Mouse (Mus musculus) MEL (cell line): Measurements from ENCODE around the gene Skor1. TPM values are rescaled to one million over a fixed set of nuclear protein-coding genes. Genes with fewer than 3 reads are reported as not detected.

ENCODE experiments used
- DNase-seq: peaks from one replicate; pipeline ENCODE4 v3.0.0; 2011; ENCODE audit warnings: low read depth, low spot score
- H3K27ac ChIP-seq: 2 replicates; pipeline ENCODE4 v1.5.1; 2012; ENCODE audit warnings: low read depth, mild to moderate bottlenecking, control low read depth, low read length, moderate library complexity; ENCODE audit not compliant: control insufficient read depth
- H3K27me3 ChIP-seq, 2 experiments: fragments of 150-350 bp in 1 of 2; sonication (generic) in 1 of 2; 2 replicates each; pipeline ENCODE4 v1.6.1; 2012; ENCODE audit warnings: low read length in 2 of 2, mild to moderate bottlenecking in 2 of 2, improper control_type of control experiment in 1 of 2, moderate library complexity in 1 of 2; ENCODE audit not compliant: insufficient read depth in 2 of 2, control insufficient read depth in 1 of 2
- H3K36me3 ChIP-seq, 2 experiments: 2 replicates each; pipeline ENCODE4 v1.6.1; 2012 to 2014; ENCODE audit warnings: low read length in 2 of 2, improper control_type of control experiment in 1 of 2, inconsistent platforms in 1 of 2, mild to moderate bottlenecking in 1 of 2; ENCODE audit not compliant: insufficient read depth in 2 of 2, control insufficient read depth in 1 of 2
- H3K4me1 ChIP-seq, 2 experiments: fragments of 150-350 bp in 1 of 2; sonication (generic) in 1 of 2; 2 replicates each; pipeline ENCODE4 v1.6.1; 2012; ENCODE audit warnings: low read length in 2 of 2, improper control_type of control experiment in 1 of 2, mild to moderate bottlenecking in 1 of 2; ENCODE audit not compliant: insufficient read depth in 2 of 2, control insufficient read depth in 1 of 2
- H3K4me3 ChIP-seq, 2 experiments: fragments of 150-350 bp in 1 of 2; sonication (generic) in 1 of 2; 2 replicates each; pipeline ENCODE4 v1.5.1; 2012; ENCODE audit warnings: low read depth in 2 of 2, low read length in 2 of 2, mild to moderate bottlenecking in 2 of 2, moderate library complexity in 2 of 2, control low read depth in 1 of 2, improper control_type of control experiment in 1 of 2; ENCODE audit not compliant: control insufficient read depth in 1 of 2, insufficient read depth in 1 of 2
- H3K79me2 ChIP-seq: 2 replicates; pipeline ENCODE4 v1.6.1; 2012; ENCODE audit warnings: mild to moderate bottlenecking, low read length, moderate library complexity; ENCODE audit not compliant: control insufficient read depth, poor library complexity, insufficient read depth
- H3K9ac ChIP-seq: 2 replicates; pipeline ENCODE4 v1.6.1; 2012; ENCODE audit warnings: low read depth, mild to moderate bottlenecking, control low read depth, low read length, moderate library complexity; ENCODE audit not compliant: control insufficient read depth, poor library complexity, severe bottlenecking
- H3K9me3 ChIP-seq: fragments of 150-350 bp; sonication (generic); replicated peaks from 2 replicates; pipeline ENCODE4 v1.6.1; 2012; ENCODE audit warnings: mild to moderate bottlenecking, low read length, improper control_type of control experiment, moderate library complexity; ENCODE audit not compliant: insufficient read depth
- BHLHE40 ChIP-seq: IDR thresholded peaks from 2 replicates; pipeline ENCODE4 v1.6.1; 2012; ENCODE audit warnings: low read depth, mild to moderate bottlenecking, inconsistent platforms, low read length, improper control_type of control experiment, borderline replicate concordance
- CTCF ChIP-seq, 3 experiments: IDR thresholded peaks in 2 of 3; conservative IDR thresholded peaks in 1 of 3; 2 replicates each; pipeline ENCODE4 v1.5.1; 2011 to 2012; ENCODE audit warnings: low read length in 3 of 3, low read depth in 2 of 3, mild to moderate bottlenecking in 2 of 3, improper control_type of control experiment in 1 of 3, inconsistent platforms in 1 of 3, mixed read lengths in 1 of 3, moderate library complexity in 1 of 3; ENCODE audit not compliant: control insufficient read depth in 1 of 3, insufficient read depth in 1 of 3, poor library complexity in 1 of 3, severe bottlenecking in 1 of 3
- EP300 ChIP-seq, 2 experiments: IDR thresholded peaks; 2 replicates each; pipeline ENCODE4 v1.6.1; 2011; ENCODE audit warnings: improper control_type of control experiment in 2 of 2, low read length in 2 of 2, low read depth in 1 of 2, mild to moderate bottlenecking in 1 of 2
- ETS1 ChIP-seq: IDR thresholded peaks from 2 replicates; pipeline ENCODE4 v1.6.1; 2012; ENCODE audit warnings: low read depth, mild to moderate bottlenecking, inconsistent platforms, low read length, improper control_type of control experiment, moderate library complexity
- JUND ChIP-seq: IDR thresholded peaks from 2 replicates; pipeline ENCODE4 v1.6.1; 2011; ENCODE audit warnings: low read depth, mild to moderate bottlenecking, improper control_type of control experiment, low read length
- MAFK ChIP-seq: IDR thresholded peaks from 2 replicates; pipeline ENCODE4 v1.6.1; 2011; ENCODE audit warnings: low read depth, mild to moderate bottlenecking, low read length, improper control_type of control experiment, borderline replicate concordance
- MAZ ChIP-seq: IDR thresholded peaks from 2 replicates; pipeline ENCODE4 v1.6.1; 2012; ENCODE audit warnings: low read depth, mild to moderate bottlenecking, inconsistent platforms, low read length, improper control_type of control experiment
- MEF2A ChIP-seq: IDR thresholded peaks from 2 replicates; pipeline ENCODE4 v1.6.1; 2014; ENCODE audit warnings: low read depth, mild to moderate bottlenecking, inconsistent platforms, low read length, improper control_type of control experiment; ENCODE audit not compliant: poor library complexity, insufficient replicate concordance, severe bottlenecking; ENCODE audit errors: extremely low read depth
- MXI1 ChIP-seq: IDR thresholded peaks from 2 replicates; pipeline ENCODE4 v1.6.1; 2011; ENCODE audit warnings: mild to moderate bottlenecking, low read depth, low read length, improper control_type of control experiment
- MYB ChIP-seq: IDR thresholded peaks from 2 replicates; pipeline ENCODE4 v1.6.1; 2011; ENCODE audit warnings: mild to moderate bottlenecking, low read depth, low read length, improper control_type of control experiment
- POLR2A ChIP-seq, 2 experiments: IDR thresholded peaks; 2 replicates each; pipeline ENCODE4 v1.6.1; 2011 to 2012; ENCODE audit warnings: low read length in 2 of 2, mild to moderate bottlenecking in 2 of 2, control low read depth in 1 of 2, improper control_type of control experiment in 1 of 2, low read depth in 1 of 2, moderate library complexity in 1 of 2; ENCODE audit not compliant: control insufficient read depth in 1 of 2, insufficient read depth in 1 of 2, poor library complexity in 1 of 2
- RCOR1 ChIP-seq: IDR thresholded peaks from 2 replicates; pipeline ENCODE4 v1.6.1; 2012; ENCODE audit warnings: low read depth, mild to moderate bottlenecking, inconsistent platforms, low read length, improper control_type of control experiment
- SIN3A ChIP-seq: IDR thresholded peaks from 2 replicates; pipeline ENCODE4 v1.6.1; 2012; ENCODE audit warnings: low read length, improper control_type of control experiment, inconsistent platforms
- SMC3 ChIP-seq: IDR thresholded peaks from 2 replicates; pipeline ENCODE4 v1.6.1; 2011; ENCODE audit warnings: low read depth, low read length, improper control_type of control experiment
- TAL1 ChIP-seq: IDR thresholded peaks from 2 replicates; pipeline ENCODE4 v1.6.1; 2012; ENCODE audit warnings: mild to moderate bottlenecking, inconsistent platforms, low read length, moderate library complexity, mixed read lengths
- TBP ChIP-seq: IDR thresholded peaks from 2 replicates; pipeline ENCODE4 v1.8.0; 2011; ENCODE audit warnings: low read depth, low read length, improper control_type of control experiment
- TCF12 ChIP-seq: IDR thresholded peaks from 2 replicates; pipeline ENCODE4 v1.6.1; 2014; ENCODE audit warnings: low read depth, mild to moderate bottlenecking, inconsistent platforms, low read length, improper control_type of control experiment, moderate library complexity
- USF2 ChIP-seq, 2 experiments: IDR thresholded peaks; 2 replicates each; pipeline ENCODE4 v1.6.1; 2011 to 2012; ENCODE audit warnings: improper control_type of control experiment in 2 of 2, low read length in 2 of 2, borderline replicate concordance in 1 of 2, inconsistent platforms in 1 of 2, low read depth in 1 of 2, mild to moderate bottlenecking in 1 of 2; ENCODE audit not compliant: insufficient read depth in 1 of 2
- ZC3H11A ChIP-seq: IDR thresholded peaks from 2 replicates; pipeline ENCODE4 v1.6.1; 2012; ENCODE audit warnings: low read depth, mild to moderate bottlenecking, inconsistent platforms, low read length, improper control_type of control experiment
- polyA plus RNA-seq, 2 experiments: library from polyadenylated mRNA; stranded (reverse) in 1 of 2; unstranded in 1 of 2; fragments of >175 nt in 1 of 2; fragments of >200 nt in 1 of 2; gene quantifications; 2 replicates each; pipeline versions ENCODE4 v1.2.1 to v1.2.4; 2012; ENCODE audit warnings: low replicate concordance in 2 of 2, low read depth in 1 of 2; ENCODE audit not compliant: insufficient read length in 2 of 2, insufficient read depth in 1 of 2, missing spikeins in 1 of 2
- total RNA-seq: library from RNA; depleted of rRNA; stranded (reverse); fragments of 300-350 nt; gene quantifications from 2 replicates; pipeline ENCODE4 v1.2.3, GENCODE M21; 2012

Gene Skor1
- total and polyA plus RNA-seq, 3 experiments = 0.06 TPM; not detected in 2

- Histone ChIP-seq H3K27me3 (no peaks in the 10 kb centered on the region; a peak in 1 of 4 replicates), H3K27ac (no peak overlapping the region), H3K36me3 (no peaks in the 10 kb centered on the region), H3K9ac (no peak overlapping the region), H3K4me1 (no peaks in the 10 kb centered on the region), H3K79me2 (no peaks in the 10 kb centered on the region), H3K9me3 (no peaks in the 10 kb centered on the region), H3K4me3 (no peak overlapping the region)
- DNase-seq = no peak
- TF ChIP-seq MAZ = no peak
- no peak for TF ChIP-seq POLR2A (IDR thresholded peaks at IDR 0.05; ENCODE audit: control insufficient read depth in 1 of 2, insufficient read depth in 1 of 2, low read depth in 1 of 2, low read length in 2 of 2, poor library complexity in 1 of 2)
- TF ChIP-seq MYB = no peak
- no peak for TF ChIP-seq SIN3A
- no peak for TF ChIP-seq JUND
- no peak for TF ChIP-seq TAL1
- no peak for TF ChIP-seq BHLHE40
- TF ChIP-seq USF2 (IDR thresholded peaks at IDR 0.05; ENCODE audit: borderline replicate concordance in 1 of 2, insufficient read depth in 1 of 2, low read depth in 1 of 2, low read length in 2 of 2) = no peak
- no peak for TF ChIP-seq MEF2A
- no peak for TF ChIP-seq ETS1
- no peak for TF ChIP-seq TBP
- TF ChIP-seq ZC3H11A = no peak
- no peak for TF ChIP-seq CTCF (IDR thresholded peaks at IDR 0.05 in 2 of 3, conservative IDR thresholded peaks at IDR 0.05 in 1 of 3; ENCODE audit: control insufficient read depth in 1 of 3, insufficient read depth in 1 of 3, low read depth in 2 of 3, low read length in 3 of 3, poor library complexity in 1 of 3, severe bottlenecking in 1 of 3)
- TF ChIP-seq MXI1 = no peak
- TF ChIP-seq MAFK = no peak
- TF ChIP-seq RCOR1 = no peak
- TF ChIP-seq EP300 (IDR thresholded peaks at IDR 0.05; ENCODE audit: low read depth in 1 of 2, low read length in 2 of 2) = no peak
Measured at GRCm38 (mm10) chr9:63145249-63146125, 3.3 kb downstream of the Skor1 start.

DNA sequence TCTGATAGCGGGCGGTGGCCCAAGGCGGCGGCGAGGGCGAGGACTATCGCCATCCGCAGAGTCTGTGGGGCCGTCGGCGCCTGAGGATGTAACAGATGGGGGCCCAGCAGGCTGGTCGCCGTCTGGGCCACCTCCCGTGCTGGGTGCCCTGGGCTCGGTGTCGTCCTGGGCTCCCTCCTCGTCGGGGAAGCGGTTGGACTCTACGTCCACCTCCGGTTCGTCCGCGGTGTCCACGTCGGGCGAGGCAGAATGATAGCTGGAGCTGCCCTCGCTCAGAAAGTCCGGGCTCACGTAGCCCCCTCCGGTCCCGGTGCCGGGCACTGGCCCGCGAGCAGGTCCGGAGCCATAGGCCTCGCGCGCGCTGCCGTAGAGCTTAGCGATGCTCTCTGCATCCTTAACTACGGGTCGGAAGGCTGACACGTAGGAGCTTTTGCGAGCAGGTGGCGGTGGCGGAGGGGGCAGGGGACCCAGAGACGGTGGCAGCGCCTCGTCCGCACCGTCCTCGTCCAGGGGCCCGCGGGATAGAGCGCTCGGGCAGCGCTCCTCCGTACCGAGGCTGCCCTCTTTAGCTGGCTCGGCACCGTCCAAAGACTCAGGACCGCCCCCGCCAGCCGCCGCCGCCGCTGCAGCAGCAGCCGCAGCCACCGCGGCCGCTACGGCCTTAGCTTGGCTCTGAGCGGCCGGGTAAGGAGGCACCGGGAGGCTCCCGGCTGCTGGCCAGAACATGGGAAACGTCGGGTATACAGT is 4.1 kb downstream of the Skor1 start:
- Histone ChIP-seq H3K9me3 (no peaks in the 10 kb centered on the region), H3K9ac (no peak overlapping the region), H3K4me1 (no peaks in the 10 kb centered on the region), H3K4me3 (no peak overlapping the region), H3K36me3 (no peaks in the 10 kb centered on the region), H3K79me2 (no peaks in the 10 kb centered on the region), H3K27ac (no peak overlapping the region), H3K27me3 (no peaks in the 10 kb centered on the region; a peak in 1 of 4 replicates)
- DNase-seq = no peak
- TF ChIP-seq MAZ (no peak), TCF12 (no peak), SMC3 (no peak)
